In genomic region chr17:74228131-74228759, GRCm38 (mm10) we compare ENCODE assay signal across 25 mouse cellular contexts.
DNase-seq lines count a peak whose midpoint lies in the region; ATAC-seq and TF ChIP-seq lines count a peak whose summit lies in the region.
"Had no signal": no experiment of that assay in that cellular context is flagged by ENCODE, and none has a peak within 500 bp of the region (broad histone marks: within the 10 kb centered on the region; RNA-seq: fewer than 3 reads in every experiment).

No protein-coding gene starts in this region.

- no peak overlapping the region for H3K27ac ChIP-seq in liver, embryonic 12.5 days
- H3K27ac ChIP-seq in liver, postnatal 0 days (ENCODE audit: low read depth) = no peak overlapping the region
- H3K27ac ChIP-seq: embryonic facial prominence, embryonic 10.5 days; embryonic facial prominence, embryonic 13.5 days; gastrocnemius, adult 2 months; heart, adult 2 months; hindbrain, embryonic 12.5 days; hindbrain, embryonic 15.5 days had no signal

- no peak overlapping the region for H3K9ac ChIP-seq in liver, embryonic 12.5 days
- H3K9ac ChIP-seq in liver, postnatal 0 days (replicated peaks) = no peak overlapping the region
- H3K9ac ChIP-seq: embryonic facial prominence, embryonic 13.5 days; hindbrain, embryonic 12.5 days; hindbrain, embryonic 15.5 days had no signal

- H3K4me1 ChIP-seq in liver, embryonic 12.5 days = 0 out of 2 replicates have a peak, but pooled peaks cover 6% of the 10 kb centered on the region
- H3K4me1 ChIP-seq in liver, postnatal 0 days (ENCODE audit: insufficient read depth) = no peaks in the 10 kb centered on the region
- H3K4me1 ChIP-seq: embryonic facial prominence, embryonic 10.5 days; embryonic facial prominence, embryonic 13.5 days; hindbrain, embryonic 12.5 days; hindbrain, embryonic 15.5 days had no signal

- no peak for TF ChIP-seq CTCF in liver, postnatal 0 days (IDR thresholded peaks at IDR 0.05; ENCODE audit: low read depth)

- peak; percentile 42; the same call in 1 of the 2 replicates for ATAC-seq in liver, embryonic 12.5 days
- ATAC-seq in liver, postnatal 0 days = no peak
- ATAC-seq in megakaryocyte, adult 5-6 weeks (ENCODE audit: poor library complexity, severe bottlenecking) = peak; percentile 54; the same call in 1 of the 2 replicates
- ATAC-seq: forebrain, embryonic 14.5 days; intestine, postnatal 0 days had no signal

- DNase-seq in liver, postnatal 0 days = no peak
- peak; percentile 15 for DNase-seq in MEL-GATA-1-ER (ENCODE audit: extremely low read depth, low read depth)
- DNase-seq in splenic B cell, adult 2 months (ENCODE audit: low read depth, low spot score) = peak; percentile 5
- DNase-seq in right cerebral cortex, postnatal 25 days = no peak
- no peak for DNase-seq in gastrocnemius, adult 18-20 months (ENCODE audit: low spot score)
- DNase-seq in retina, embryonic 14.5 days (ENCODE audit: low spot score) = no peak
- DNase-seq: adrenal gland, adult 2 months; adrenal gland, postnatal 14 days; cerebellum, adult 11 months; cerebellum, adult 2 months; cerebellum, adult 9-11 months; cerebellum, postnatal 25 days; embryo, embryonic 11 days; gastrocnemius, adult 2 months; gastrocnemius, postnatal 14 days; heart, adult 2 months had no signal

- 81% methylated on average over 3 of the region's 3 CpGs for WGBS in liver, embryonic 12.5 days (ENCODE audit: insufficient replicate concordance)
- WGBS in liver, postnatal 0 days (ENCODE audit: insufficient replicate concordance) = 77% methylated on average over 3 of the region's 3 CpGs

- H3K36me3 ChIP-seq in liver, embryonic 12.5 days = peaks cover 46% of the 10 kb centered on the region
- H3K36me3 ChIP-seq in liver, postnatal 0 days (replicated peaks; ENCODE audit: insufficient read depth, low read length) = peaks cover 10% of the 10 kb centered on the region; the same call in 1 of the 2 replicates
- no peaks in the 10 kb centered on the region for H3K36me3 ChIP-seq in splenic B cell, adult 2 months (ENCODE audit: control insufficient read depth, insufficient read depth, low read length, poor library complexity, severe bottlenecking)
- H3K36me3 ChIP-seq: hindbrain, embryonic 12.5 days; hindbrain, embryonic 15.5 days had no signal

- H3K27me3 ChIP-seq in liver, embryonic 12.5 days (replicated peaks) = no peaks in the 10 kb centered on the region
- no peaks in the 10 kb centered on the region for H3K27me3 ChIP-seq in liver, postnatal 0 days (ENCODE audit: insufficient read depth, low read length)
- H3K27me3 ChIP-seq in splenic B cell, adult 2 months (ENCODE audit: control insufficient read depth, insufficient read depth, low read length, poor library complexity, severe bottlenecking) = no peaks in the 10 kb centered on the region
- H3K27me3 ChIP-seq: embryonic facial prominence, embryonic 13.5 days; hindbrain, embryonic 12.5 days; hindbrain, embryonic 15.5 days had no signal

- no peak for TF ChIP-seq EP300 in liver, postnatal 0 days (IDR thresholded peaks at IDR 0.05; ENCODE audit: low read depth)

- no peak overlapping the region for H3K4me3 ChIP-seq in liver, embryonic 12.5 days
- no peak overlapping the region for H3K4me3 ChIP-seq in liver, postnatal 0 days (ENCODE audit: low read depth, low read length)
- H3K4me3 ChIP-seq: embryonic facial prominence, embryonic 10.5 days; embryonic facial prominence, embryonic 13.5 days; gastrocnemius, adult 2 months; heart, adult 2 months; hindbrain, embryonic 12.5 days; hindbrain, embryonic 15.5 days had no signal

- no peaks in the 10 kb centered on the region for H3K9me3 ChIP-seq in liver, embryonic 12.5 days (replicated peaks)
- no peaks in the 10 kb centered on the region for H3K9me3 ChIP-seq in liver, postnatal 0 days (ENCODE audit: low read length)
- H3K9me3 ChIP-seq: embryonic facial prominence, embryonic 10.5 days; embryonic facial prominence, embryonic 13.5 days; hindbrain, embryonic 12.5 days; hindbrain, embryonic 15.5 days had no signal

- H3K4me2 ChIP-seq in liver, embryonic 12.5 days = no peak overlapping the region
- no peak overlapping the region for H3K4me2 ChIP-seq in liver, postnatal 0 days (ENCODE audit: low read depth, low read length)
- H3K4me2 ChIP-seq: embryonic facial prominence, embryonic 13.5 days; heart, embryonic 11.5 days; hindbrain, embryonic 12.5 days; hindbrain, embryonic 15.5 days had no signal

Comparison
In these comparisons a context has a peak if more than half of its experiments do, and no peak if none do; other contexts are left out.
1. DNase-seq: peak in MEL-GATA-1-ER (single experiment) and splenic B cell, adult 2 months (single experiment); none in liver, postnatal 0 days (single experiment), right cerebral cortex, postnatal 25 days (single experiment), gastrocnemius, adult 18-20 months (single experiment) and retina, embryonic 14.5 days (single experiment).